Mouse (Mus musculus) cortical plate, adult 2 months (tissue): ENCODE measurements at regions not wholly inside any gene's neighbourhood (a gene's known extent, or its start where the extent isn't known, plus 50 kb on each side); places are given as distances from the start of the nearest gene placed in this dataset.

Experiments
- H3K27ac ChIP-seq: fragments of 200-500 bp; 2 replicates; pipeline ENCODE4 v1.5.1; 2012; ENCODE audit warnings: low read length, control low read depth, inconsistent platforms; ENCODE audit not compliant: insufficient read depth
- H3K4me1 ChIP-seq: fragments of 200-500 bp; 2 replicates; pipeline ENCODE4 v1.6.1; 2011; ENCODE audit warnings: low read length; ENCODE audit not compliant: control insufficient read depth, insufficient read depth
- H3K4me3 ChIP-seq: fragments of 200-500 bp; 2 replicates; pipeline ENCODE4 v1.5.1; 2011; ENCODE audit warnings: mild to moderate bottlenecking, low read length, control low read depth; ENCODE audit not compliant: insufficient read depth
- CTCF ChIP-seq: fragments of 200-500 bp; IDR thresholded peaks from 2 replicates; pipeline ENCODE4 v1.5.1; 2011; ENCODE audit warnings: mild to moderate bottlenecking, control low read depth, low read length; ENCODE audit not compliant: insufficient read depth; ENCODE audit errors: extremely low read depth
- POLR2A ChIP-seq: fragments of 200-500 bp; IDR thresholded peaks from 2 replicates; pipeline ENCODE4 v1.6.1; 2011; ENCODE audit warnings: mild to moderate bottlenecking, low read length, control low read depth; ENCODE audit not compliant: insufficient read depth; ENCODE audit errors: extremely low read depth

GRCm38 (mm10) chr3:45523281-45523680, 145.1 kb downstream of the Pcdh10 start:
- no peaks in the 10 kb centered on the region for H3K4me1 ChIP-seq
- TF ChIP-seq POLR2A (no peak), CTCF (no peak)
- H3K4me3 ChIP-seq = no peak overlapping the region
- no peak overlapping the region for H3K27ac ChIP-seq

- Histone ChIP-seq H3K4me3 (no peak overlapping the region), H3K4me1 (no peaks in the 10 kb centered on the region), H3K27ac (no peak overlapping the region)
- TF ChIP-seq POLR2A (no peak), CTCF (no peak)
Observed at GRCm38 (mm10) chr3:45547091-45547490, 168.9 kb downstream of the Pcdh10 start.

- no peak overlapping the region for H3K4me3 ChIP-seq
- TF ChIP-seq CTCF = peak; percentile 67
- no peak for TF ChIP-seq POLR2A
- H3K4me1 ChIP-seq = no peaks in the 10 kb centered on the region
- no peak overlapping the region for H3K27ac ChIP-seq
Observed at GRCm38 (mm10) chr3:45555736-45556135, 177.5 kb downstream of the Pcdh10 start.

GRCm38 (mm10) chr3:45572995-45573394, 194.8 kb downstream of the Pcdh10 start:
- no peak for TF ChIP-seq CTCF
- no peak for TF ChIP-seq POLR2A
- H3K4me3 ChIP-seq = no peak overlapping the region
- no peak overlapping the region for H3K27ac ChIP-seq
- no peaks in the 10 kb centered on the region for H3K4me1 ChIP-seq

- H3K4me1 ChIP-seq = no peaks in the 10 kb centered on the region
Observed at GRCm38 (mm10) chr3:45577035-45577434, 198.8 kb downstream of the Pcdh10 start.

GRCm38 (mm10) chr3:45593561-45593960, 215.4 kb downstream of the Pcdh10 start:
- TF ChIP-seq POLR2A = no peak
- Histone ChIP-seq H3K4me3 (no peak overlapping the region), H3K27ac (no peak overlapping the region), H3K4me1 (no peaks in the 10 kb centered on the region)

More at GRCm38 (mm10) chr3:45577035-45577434, 198.8 kb downstream of the Pcdh10 start:
- Histone ChIP-seq H3K4me3 (no peak overlapping the region), H3K27ac (no peak overlapping the region)
- no peak for TF ChIP-seq CTCF
- no peak for TF ChIP-seq POLR2A

GRCm38 (mm10) chr3:45602278-45602677, 224.1 kb downstream of the Pcdh10 start:
- Histone ChIP-seq H3K4me3 (no peak overlapping the region), H3K4me1 (no peaks in the 10 kb centered on the region), H3K27ac (no peak overlapping the region)
- no peak for TF ChIP-seq CTCF
- no peak for TF ChIP-seq POLR2A

- Histone ChIP-seq H3K4me1 (no peaks in the 10 kb centered on the region), H3K4me3 (no peak overlapping the region), H3K27ac (no peak overlapping the region)
- no peak for TF ChIP-seq CTCF
- no peak for TF ChIP-seq POLR2A
Observed at GRCm38 (mm10) chr3:45603151-45603550, 225.0 kb downstream of the Pcdh10 start.

GRCm38 (mm10) chr3:45620729-45621128, 242.5 kb downstream of the Pcdh10 start:
- no peak for TF ChIP-seq CTCF
- Histone ChIP-seq H3K4me1 (no peaks in the 10 kb centered on the region), H3K4me3 (no peak overlapping the region), H3K27ac (no peak overlapping the region)

GRCm38 (mm10) chr3:45645856-45646450, 267.8 kb downstream of the Pcdh10 start:
- Histone ChIP-seq H3K4me1 (no peaks in the 10 kb centered on the region), H3K4me3 (no peak overlapping the region), H3K27ac (no peak overlapping the region)
- no peak for TF ChIP-seq CTCF
- no peak for TF ChIP-seq POLR2A
